Mouse (Mus musculus): ENCODE data around the gene Ikzf2. TPM values are rescaled to one million over a fixed set of nuclear protein-coding genes. Genes with fewer than 3 reads are reported as not detected.

Gene Ikzf2
- polyA plus RNA-seq (2015; fragmentation: Nextera tagmentation; extraction: Ambion mirVana) = 4.7 and 4.9 TPM in 2 replicates

GRCm38 (mm10) chr1:69687076-69687991 lies at the start of gene Ikzf2:
Gene Ikzf2 (minus strand): TSS chr1:69687245.
- Histone ChIP-seq H3K27ac (replicated peaks) (peak within 1 kb of the TSS; percentile 84), H3K4me1 (peaks cover 25% of the 10 kb centered on the region), H3K4me3 (peak within 1 kb of the TSS; percentile 91), H3K9ac (replicated peaks) (peak within 1 kb of the TSS; percentile 82), H3K27me3 (no peaks in the 10 kb centered on the region), H3K36me3 (no peaks in the 10 kb centered on the region), H3K9me3 (no peaks in the 10 kb centered on the region), H3K4me2 (replicated peaks) (peak within 1 kb of the TSS; percentile 80)
- peak; percentile 96 for ATAC-seq (replicated peaks)
- under 1% methylated on average over 91 of the region's 105 CpGs for WGBS

GRCm38 (mm10) chr1:69729729-69730128 lies 42.7 kb upstream of the Ikzf2 start:
- no peaks in the 10 kb centered on the region for H3K9me3 ChIP-seq
- peaks cover 9% of the 10 kb centered on the region for H3K4me1 ChIP-seq
- no peaks in the 10 kb centered on the region for H3K36me3 ChIP-seq
- ATAC-seq (replicated peaks) = no peak
- no peaks in the 10 kb centered on the region for H3K27me3 ChIP-seq
- no peak overlapping the region for H3K9ac ChIP-seq (replicated peaks)
- 51% methylated on average over 1 of the region's 1 CpGs for WGBS
- H3K4me3 ChIP-seq = no peak overlapping the region
- no peak overlapping the region for H3K27ac ChIP-seq (replicated peaks)
- H3K4me2 ChIP-seq (replicated peaks) = no peak overlapping the region

- Histone ChIP-seq H3K4me2 (replicated peaks) (no peak overlapping the region), H3K9me3 (no peaks in the 10 kb centered on the region), H3K9ac (replicated peaks) (no peak overlapping the region; the same call in 1 of the 2 replicates)
These were observed 42.1 kb upstream of the Ikzf2 start for GRCm38 (mm10) chr1:69729031-69729679.

GRCm38 (mm10) chr1:69727968-69728367 lies 40.9 kb upstream of the Ikzf2 start:
- H3K36me3 ChIP-seq = no peaks in the 10 kb centered on the region
- H3K9me3 ChIP-seq = no peaks in the 10 kb centered on the region
- no peak overlapping the region for H3K9ac ChIP-seq (replicated peaks)
- H3K4me1 ChIP-seq = peaks cover 9% of the 10 kb centered on the region
- ATAC-seq (replicated peaks) = no peak
- no peaks in the 10 kb centered on the region for H3K27me3 ChIP-seq
- no peak overlapping the region for H3K4me3 ChIP-seq
- no peak overlapping the region for H3K27ac ChIP-seq (replicated peaks)
- WGBS = 53% methylated on average over 5 of the region's 5 CpGs
- H3K4me2 ChIP-seq (replicated peaks) = no peak overlapping the region

More at GRCm38 (mm10) chr1:69729031-69729679, 42.1 kb upstream of the Ikzf2 start:
- peak; percentile 79 for ATAC-seq (replicated peaks)
- no peaks in the 10 kb centered on the region for H3K36me3 ChIP-seq
- H3K27me3 ChIP-seq = no peaks in the 10 kb centered on the region
- H3K4me1 ChIP-seq = peaks cover 9% of the 10 kb centered on the region
- H3K4me3 ChIP-seq = no peak overlapping the region
- H3K27ac ChIP-seq (replicated peaks) = peak overlapping the region; percentile 50; the same call in 1 of the 2 replicates
- 13% methylated on average over 5 of the region's 5 CpGs for WGBS

- WGBS = 85% methylated on average over 3 of the region's 3 CpGs
These were observed 30.1 kb upstream of the Ikzf2 start for GRCm38 (mm10) chr1:69717107-69717506.

GRCm38 (mm10) chr1:69708571-69708970 lies 21.5 kb upstream of the Ikzf2 start:
- H3K36me3 ChIP-seq = no peaks in the 10 kb centered on the region
- H3K4me3 ChIP-seq = no peak overlapping the region
- no peaks in the 10 kb centered on the region for H3K4me1 ChIP-seq
- ATAC-seq (replicated peaks) = no peak
- no peaks in the 10 kb centered on the region for H3K27me3 ChIP-seq
- no peaks in the 10 kb centered on the region for H3K9me3 ChIP-seq
- H3K27ac ChIP-seq (replicated peaks) = no peak overlapping the region
- no peak overlapping the region for H3K9ac ChIP-seq (replicated peaks)
- H3K4me2 ChIP-seq (replicated peaks) = no peak overlapping the region
- WGBS = 35% methylated on average over 1 of the region's 1 CpGs

More at GRCm38 (mm10) chr1:69717107-69717506, 30.1 kb upstream of the Ikzf2 start:
- H3K4me2 ChIP-seq (replicated peaks) = no peak overlapping the region
- no peaks in the 10 kb centered on the region for H3K36me3 ChIP-seq
- H3K27me3 ChIP-seq = no peaks in the 10 kb centered on the region
- ATAC-seq (replicated peaks) = no peak
- H3K4me3 ChIP-seq = no peak overlapping the region
- no peak overlapping the region for H3K9ac ChIP-seq (replicated peaks)
- H3K4me1 ChIP-seq = no peaks in the 10 kb centered on the region
- no peaks in the 10 kb centered on the region for H3K9me3 ChIP-seq
- no peak overlapping the region for H3K27ac ChIP-seq (replicated peaks)

GRCm38 (mm10) chr1:69703506-69704156 lies 16.6 kb upstream of the Ikzf2 start:
- 89% methylated on average over 3 of the region's 3 CpGs for WGBS
- Histone ChIP-seq H3K36me3 (no peaks in the 10 kb centered on the region), H3K4me1 (no peaks in the 10 kb centered on the region), H3K27me3 (no peaks in the 10 kb centered on the region), H3K4me2 (replicated peaks) (no peak overlapping the region), H3K9ac (replicated peaks) (no peak overlapping the region), H3K27ac (replicated peaks) (no peak overlapping the region), H3K4me3 (no peak overlapping the region), H3K9me3 (no peaks in the 10 kb centered on the region)
- no peak for ATAC-seq (replicated peaks)

- H3K36me3 ChIP-seq = no peaks in the 10 kb centered on the region
- no peak overlapping the region for H3K4me3 ChIP-seq
- H3K9ac ChIP-seq (replicated peaks) = no peak overlapping the region
- H3K27ac ChIP-seq (replicated peaks) = no peak overlapping the region
- no peak overlapping the region for H3K4me2 ChIP-seq (replicated peaks)
- WGBS = 83% methylated on average over 6 of the region's 6 CpGs
- H3K4me1 ChIP-seq = 0 out of 2 replicates have a peak, but pooled peaks cover 6% of the 10 kb centered on the region
- H3K9me3 ChIP-seq = no peaks in the 10 kb centered on the region
- no peak for ATAC-seq (replicated peaks)
- H3K27me3 ChIP-seq = no peaks in the 10 kb centered on the region
These were observed 4.9 kb upstream of the Ikzf2 start for GRCm38 (mm10) chr1:69691946-69692345.

- Histone ChIP-seq H3K27ac (replicated peaks) (no peak overlapping the region), H3K4me3 (no peak overlapping the region), H3K4me2 (replicated peaks) (no peak overlapping the region), H3K9ac (replicated peaks) (no peak overlapping the region), H3K36me3 (no peaks in the 10 kb centered on the region), H3K27me3 (no peaks in the 10 kb centered on the region), H3K4me1 (peaks cover 25% of the 10 kb centered on the region), H3K9me3 (no peaks in the 10 kb centered on the region)
- no peak for ATAC-seq (replicated peaks)
- WGBS = 1% methylated on average over 5 of the region's 5 CpGs
These were observed 1.9 kb upstream of the Ikzf2 start for GRCm38 (mm10) chr1:69688961-69689360.

- Histone ChIP-seq H3K4me3 (peak overlapping the region; percentile 91), H3K4me1 (peaks cover 25% of the 10 kb centered on the region), H3K9ac (replicated peaks) (no peak overlapping the region), H3K27ac (replicated peaks) (no peak overlapping the region), H3K27me3 (no peaks in the 10 kb centered on the region), H3K36me3 (no peaks in the 10 kb centered on the region), H3K9me3 (no peaks in the 10 kb centered on the region), H3K4me2 (replicated peaks) (peak overlapping the region; percentile 78)
- WGBS = 11% methylated on average over 4 of the region's 4 CpGs
- ATAC-seq (replicated peaks) = no peak
These were observed 1.1 kb upstream of the Ikzf2 start for GRCm38 (mm10) chr1:69688118-69688517.

GRCm38 (mm10) chr1:69686741-69687075 lies 337 bp downstream of the Ikzf2 start:
- Histone ChIP-seq H3K9me3 (no peaks in the 10 kb centered on the region), H3K4me3 (peak overlapping the region; percentile 91), H3K4me2 (replicated peaks) (peak overlapping the region; percentile 80), H3K4me1 (peaks cover 25% of the 10 kb centered on the region), H3K36me3 (no peaks in the 10 kb centered on the region), H3K9ac (replicated peaks) (peak overlapping the region; percentile 82), H3K27me3 (no peaks in the 10 kb centered on the region), H3K27ac (replicated peaks) (peak overlapping the region; percentile 84)
- 0% methylated on average over 6 of the region's 6 CpGs for WGBS
- ATAC-seq (replicated peaks) = peak; percentile 5; the same call in 1 of the 2 replicates
